Mouse (Mus musculus) embryonic facial prominence, embryonic 14.5 days (tissue): ENCODE results near the gene Eif1b. TPM values are rescaled to one million over a fixed set of nuclear protein-coding genes. Genes with fewer than 3 reads are reported as not detected.

Source experiments
- polyA plus RNA-seq: library from polyadenylated mRNA; unstranded; fragments of >200 nt; fragmentation: Nextera tagmentation; extraction: Ambion mirVana; gene quantifications from 2 replicates; pipeline ENCODE4 v1.2.1, GENCODE M21; 2014

Gene Eif1b
- polyA plus RNA-seq, 1 experiment from 2014 or later = 160 TPM

Other genes starting within 250 kb of the Eif1b start
- gene Myrip, start 190.7 kb upstream of the Eif1b start, polyA plus RNA-seq = 0.68 and 0.72 TPM in 2 replicates
- 6.9 and 10.0 TPM in 2 replicates for gene Entpd3, start 47.6 kb downstream of the Eif1b start, polyA plus RNA-seq
- gene Rpl14, start 79.2 kb downstream of the Eif1b start, polyA plus RNA-seq = 992 and 1,026 TPM in 2 replicates